Mouse (Mus musculus) megakaryocyte-erythroid progenitor cell, adult 5-6 weeks (primary cell): Measurements from ENCODE around the gene Sik3. TPM values are rescaled to one million over a fixed set of nuclear protein-coding genes. Genes with fewer than 3 reads are reported as not detected.
A peak's percentile ranks its signal among the peaks of the same experiment; 100 is the strongest.
"Not testable (repeated sequence)": the region's sequence is repeated elsewhere in the genome, so short reads cannot be mapped to it uniquely, and the experiment has no call there.

Experiments
- ATAC-seq: replicated peaks from 2 replicates; pipeline ENCODE4 v1.8.0; 2016; ENCODE audit warnings: mild to moderate bottlenecking, inconsistent platforms; ENCODE audit not compliant: severe bottlenecking, poor library complexity, low FRiP score, low TSS enrichment
- total RNA-seq, 2 experiments: library from RNA; stranded (forward) in 1 of 2; stranded (reverse) in 1 of 2; fragments of 200-1000, 215-1000 nt in 1 of 2; fragments of >200 nt in 1 of 2; fragmentation: Nextera tagmentation in 1 of 2; gene quantifications; 2 replicates each; pipeline ENCODE4 v1.2.3; 2014 to 2017

The Sik3 gene
- total RNA-seq, 2 experiments from 2014 or later = 16.6 to 23.8 TPM

DNA sequence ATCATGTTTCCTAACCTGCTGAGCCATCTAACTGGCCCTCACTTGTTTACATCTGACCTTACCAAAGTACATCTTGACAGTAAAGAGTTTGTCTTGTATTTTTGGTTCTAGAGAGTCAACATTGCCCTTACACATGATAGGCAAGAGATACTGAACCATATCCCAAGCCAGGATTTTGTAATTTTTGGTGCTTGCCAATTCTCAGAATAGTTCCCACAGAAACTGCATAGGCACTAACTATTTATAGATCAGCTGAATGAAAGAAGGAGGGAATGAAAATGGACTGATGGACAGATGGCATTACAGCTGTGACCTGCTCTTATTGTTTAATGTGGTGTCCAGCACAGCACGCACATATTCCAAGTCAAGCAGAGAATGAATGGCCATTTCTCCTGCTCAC, 128.2 kb downstream of the Sik3 start:
- no peak for ATAC-seq

DNA sequence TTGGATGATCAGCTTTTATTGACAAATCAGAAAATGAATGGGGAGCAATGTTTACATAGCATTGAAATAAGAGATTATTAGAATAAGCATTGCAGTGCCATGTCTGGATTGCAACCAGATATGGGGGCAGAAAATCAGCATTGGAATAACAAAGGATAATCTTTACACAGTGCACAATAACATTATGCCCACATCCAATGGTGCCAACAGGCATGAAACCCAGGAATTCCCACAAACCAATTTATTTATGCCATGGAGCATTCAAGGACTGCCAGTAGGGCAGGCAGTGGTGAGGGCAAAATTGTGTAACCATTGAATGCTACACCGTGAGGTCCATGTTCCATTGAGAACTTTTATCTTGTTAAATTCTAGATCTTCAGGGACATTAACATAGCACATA, 129.4 kb downstream of the Sik3 start:
- ATAC-seq = no peak

DNA sequence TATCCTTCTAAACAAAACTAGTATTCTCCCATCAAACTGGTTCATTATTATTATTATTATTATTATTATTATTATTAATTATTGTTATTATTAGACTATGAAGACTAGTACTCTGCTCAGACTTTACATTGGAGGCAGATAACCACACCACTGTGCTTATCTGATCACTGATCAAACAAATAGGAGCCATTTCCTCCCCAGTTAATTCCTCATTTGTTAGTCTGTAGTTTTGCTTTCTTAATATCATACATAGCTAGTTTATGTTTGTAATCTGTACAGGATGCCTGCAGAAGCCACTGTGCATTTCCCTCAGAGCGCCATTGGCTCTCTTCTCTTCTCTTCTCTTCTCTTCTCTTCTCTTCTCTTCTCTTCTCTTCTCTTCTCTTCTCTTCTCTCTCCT, 129.9 kb downstream of the Sik3 start:
- ATAC-seq = no peak

DNA sequence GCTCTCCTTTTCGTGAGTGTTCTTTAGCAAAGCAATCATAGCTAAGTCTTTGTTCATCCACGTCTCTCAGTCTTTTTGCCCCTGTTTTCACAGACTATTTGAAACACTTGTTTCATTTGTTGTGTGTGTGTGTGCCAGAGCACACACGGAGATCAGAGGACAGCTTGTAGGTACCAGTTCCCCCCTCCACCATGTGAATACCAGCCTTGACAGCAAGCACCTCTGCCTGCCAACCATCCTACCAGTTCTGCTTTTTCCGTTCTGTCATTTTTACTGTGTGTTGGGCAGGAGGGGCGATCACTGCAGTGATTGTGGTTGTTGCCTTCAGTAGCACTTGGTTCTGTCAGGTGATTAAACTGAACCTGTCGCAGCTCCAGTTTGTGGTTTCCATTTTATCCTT, 132.4 kb downstream of the Sik3 start:
- ATAC-seq = no peak

DNA sequence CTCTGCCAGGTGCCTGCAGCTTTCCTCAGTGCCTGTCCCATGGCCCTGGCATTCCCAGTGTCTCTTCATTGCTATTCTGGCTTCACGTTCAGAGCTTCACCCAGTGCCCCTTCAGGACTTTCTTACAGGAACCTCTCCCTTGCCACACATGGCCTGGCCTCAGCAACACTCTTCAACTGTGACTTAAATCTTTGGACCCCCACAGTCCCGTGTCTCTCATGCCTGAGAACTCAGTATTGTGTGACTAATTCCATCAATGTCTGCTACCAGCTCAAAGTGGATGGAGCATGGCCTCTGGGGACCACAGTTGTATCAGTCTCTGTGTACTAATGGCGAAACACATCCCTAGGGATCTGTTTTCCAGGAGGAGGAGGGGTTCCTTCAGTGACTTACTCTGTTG, 133.8 kb downstream of the Sik3 start:
- ATAC-seq = no peak

DNA sequence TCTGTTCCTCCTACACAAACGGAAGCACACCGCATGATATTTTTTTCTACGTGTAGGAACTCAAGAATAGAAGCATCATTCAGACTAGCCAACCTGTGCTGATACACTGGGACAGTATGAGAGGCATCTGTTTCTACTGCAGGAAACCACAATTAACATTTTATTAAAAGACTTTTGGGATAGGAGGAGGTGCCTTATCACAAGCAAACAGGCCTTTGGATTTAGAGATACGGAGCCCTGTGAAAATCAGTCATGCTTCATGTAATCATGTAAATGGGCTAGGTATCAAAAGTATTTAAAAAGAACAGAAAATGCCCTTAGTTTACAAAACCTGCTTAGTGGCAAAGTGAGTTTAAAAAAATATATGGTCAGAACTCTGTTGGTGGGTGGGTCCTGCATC, 136.1 kb downstream of the Sik3 start:
- ATAC-seq = peak; percentile 58

DNA sequence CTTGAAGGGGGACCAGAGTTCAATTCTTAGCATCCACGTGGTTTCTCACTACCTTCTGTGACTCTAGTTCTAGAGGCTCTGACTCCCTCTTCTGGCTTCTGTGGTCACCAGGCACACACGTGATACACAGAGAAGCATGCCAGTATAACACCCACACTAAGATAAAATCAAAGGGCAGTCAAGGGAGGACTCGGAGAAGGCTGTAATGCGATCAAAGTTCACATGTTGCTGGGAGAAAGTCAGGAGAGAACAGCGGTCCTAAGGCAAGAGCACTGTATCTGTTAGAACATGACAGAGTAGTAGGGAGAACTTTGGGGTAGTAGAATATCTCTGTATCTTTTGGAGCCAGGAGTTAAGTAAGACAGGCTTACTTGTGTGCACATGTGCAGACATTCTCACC, 136.8 kb downstream of the Sik3 start:
- no peak; the same call in 1 of the 2 replicates for ATAC-seq

DNA sequence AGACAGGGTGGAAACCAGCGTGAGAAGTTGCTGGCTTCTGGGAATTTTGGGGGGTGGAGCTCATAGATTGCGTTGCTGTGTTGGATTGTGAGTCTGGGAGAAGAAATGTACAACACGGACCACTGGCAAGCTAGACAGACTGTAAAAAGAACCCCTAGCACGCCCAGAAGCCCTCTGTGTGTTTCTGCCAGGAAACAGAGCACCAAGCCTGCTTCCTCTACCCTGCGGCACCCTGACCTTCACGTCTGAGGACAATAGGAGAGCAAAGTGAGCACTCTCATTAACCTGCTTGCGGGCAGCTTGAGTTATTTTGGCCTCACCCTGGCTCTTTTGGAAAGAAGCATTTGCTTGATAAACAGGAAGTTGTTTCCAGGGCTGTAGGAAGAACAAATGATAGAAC, 137.5 kb downstream of the Sik3 start:
- ATAC-seq = no peak

DNA sequence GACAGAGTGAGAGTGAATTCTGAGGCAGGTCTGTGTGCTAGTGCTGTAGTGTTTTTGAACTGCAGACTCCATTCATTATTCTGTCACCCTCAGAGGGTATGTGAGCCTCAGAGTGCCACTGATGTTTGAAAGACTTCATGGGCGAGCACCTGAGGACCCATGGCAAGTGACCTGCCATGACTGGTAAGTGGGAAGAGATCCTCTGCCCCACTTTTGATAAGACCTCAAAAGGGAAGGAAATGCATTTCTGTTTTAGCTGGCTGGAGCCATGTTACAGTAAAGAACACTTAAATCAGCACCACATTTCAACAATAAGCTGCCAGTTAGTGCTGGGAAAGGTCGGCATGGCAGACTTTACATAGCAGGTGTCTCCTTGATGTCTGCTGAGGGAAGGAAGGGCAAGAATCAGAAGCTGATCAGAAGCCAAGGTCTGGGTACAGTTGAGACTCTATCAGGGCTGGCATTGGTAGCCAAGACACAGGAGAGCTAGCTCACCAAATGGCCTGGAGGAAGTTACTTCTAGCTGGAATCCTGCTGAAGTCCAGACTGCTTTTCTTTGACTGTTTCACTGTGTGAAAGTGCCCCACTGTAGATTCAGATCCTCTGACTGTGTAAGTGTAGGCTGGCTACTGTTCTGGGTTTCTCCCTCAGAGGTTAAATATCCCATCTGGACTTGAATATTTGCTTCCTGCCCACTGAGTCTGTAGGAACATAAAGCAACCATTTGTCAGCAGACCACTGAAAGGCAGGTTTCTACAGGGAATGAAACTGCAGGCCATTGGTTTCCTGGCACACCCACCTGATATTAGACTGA, 138.5 kb downstream of the Sik3 start:
- no peak for ATAC-seq

DNA sequence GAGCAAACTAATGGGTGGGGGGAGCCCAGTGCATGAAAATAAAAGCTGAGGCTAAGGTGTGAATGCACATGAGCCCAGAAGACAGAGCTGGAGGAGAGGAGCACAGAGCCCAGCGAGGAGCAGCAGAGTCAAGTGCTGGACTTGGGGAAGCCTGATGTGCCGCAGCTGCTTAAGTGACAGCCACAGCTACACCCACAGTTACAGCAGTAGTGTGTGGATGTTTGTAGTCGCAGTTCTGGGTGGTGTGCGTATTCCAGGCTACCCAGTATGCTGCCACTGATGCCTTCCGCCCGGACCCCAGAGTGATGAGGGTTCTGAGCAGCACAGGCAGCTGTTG, 139.1 kb downstream of the Sik3 start:
- ATAC-seq = no peak

DNA sequence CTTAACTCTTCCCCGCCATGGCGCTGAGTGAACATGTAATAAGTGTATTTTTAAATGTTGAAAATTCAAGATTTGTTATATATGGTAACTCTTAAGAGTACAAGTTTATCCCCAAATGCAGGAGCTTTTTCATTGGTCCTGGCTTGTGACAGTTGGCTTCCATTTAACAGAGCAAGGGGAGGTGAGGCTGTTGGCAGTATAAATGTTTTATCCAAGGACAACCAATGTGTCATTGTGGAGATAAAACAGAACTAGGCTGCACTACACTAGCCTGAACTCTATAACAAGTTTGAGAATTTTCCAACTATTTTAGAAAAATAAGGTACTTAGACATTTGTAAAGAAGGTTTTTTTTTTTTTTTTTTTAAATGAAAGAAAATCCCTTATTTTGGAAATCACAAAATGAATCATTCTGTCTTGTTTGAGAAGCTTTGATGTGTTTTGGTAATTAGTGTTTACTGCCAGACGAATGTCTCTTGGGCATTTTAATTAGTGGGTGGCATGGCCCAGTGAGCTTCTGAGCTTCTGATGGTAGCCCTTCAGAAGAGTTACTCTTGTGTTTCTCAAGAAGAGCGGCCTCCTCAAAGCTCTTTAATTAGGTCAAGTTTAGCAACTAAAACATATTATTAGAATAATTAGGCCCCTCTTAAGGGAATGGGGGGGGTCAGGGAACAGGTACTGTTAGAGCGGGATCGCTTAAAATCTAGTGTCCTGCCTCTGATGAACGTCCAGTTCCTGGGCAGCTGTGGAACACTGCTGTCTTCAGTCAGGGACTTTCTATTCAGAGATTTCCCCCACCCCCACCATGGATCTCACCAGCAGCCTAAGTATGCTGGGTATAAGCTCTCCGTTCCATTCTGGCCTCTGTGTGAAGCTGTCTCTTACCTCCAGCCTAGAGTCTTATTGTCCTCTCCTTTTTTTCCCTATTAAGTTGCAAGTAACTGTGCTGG, 139.7 kb downstream of the Sik3 start:
- no peak for ATAC-seq

DNA sequence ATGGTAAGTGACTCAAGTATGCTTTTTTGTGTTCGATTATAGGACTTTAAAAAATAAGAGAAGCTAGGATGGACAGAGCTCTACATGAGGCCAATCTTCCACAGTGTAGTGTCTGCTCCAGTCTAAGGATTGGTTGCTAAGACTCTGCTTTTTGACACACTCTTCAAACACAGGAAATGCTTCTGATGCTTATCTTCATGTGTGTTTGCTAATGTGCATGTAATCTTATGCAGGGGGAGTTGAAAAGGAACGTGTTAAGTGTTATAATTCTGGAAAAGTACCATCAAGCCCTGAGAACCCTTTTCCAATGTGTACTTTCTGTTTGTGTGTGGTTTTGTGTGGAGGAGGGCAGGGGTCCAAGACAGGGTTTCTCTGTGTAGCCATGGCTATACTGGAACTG, 141.8 kb downstream of the Sik3 start:
- ATAC-seq = no peak

DNA sequence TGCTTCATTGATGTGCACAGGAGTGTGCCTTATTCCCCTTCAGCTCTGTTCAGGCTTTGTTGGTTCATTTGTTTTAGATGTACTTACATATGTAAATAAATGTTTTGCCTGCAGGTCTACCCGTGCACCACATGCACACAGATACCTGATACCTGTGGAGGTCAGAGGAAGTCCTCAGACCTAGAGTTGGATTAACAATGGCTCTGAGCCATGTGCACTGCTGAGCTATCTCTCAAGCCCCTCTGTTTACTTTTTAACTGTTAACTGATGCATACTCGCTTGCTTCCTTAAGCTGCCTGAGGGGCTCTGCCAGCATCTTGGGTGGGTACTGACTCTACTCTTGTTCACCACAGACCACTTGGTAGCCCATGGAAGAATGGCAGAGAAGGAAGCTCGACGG, 142.4 kb downstream of the Sik3 start:
- ATAC-seq = no peak

DNA sequence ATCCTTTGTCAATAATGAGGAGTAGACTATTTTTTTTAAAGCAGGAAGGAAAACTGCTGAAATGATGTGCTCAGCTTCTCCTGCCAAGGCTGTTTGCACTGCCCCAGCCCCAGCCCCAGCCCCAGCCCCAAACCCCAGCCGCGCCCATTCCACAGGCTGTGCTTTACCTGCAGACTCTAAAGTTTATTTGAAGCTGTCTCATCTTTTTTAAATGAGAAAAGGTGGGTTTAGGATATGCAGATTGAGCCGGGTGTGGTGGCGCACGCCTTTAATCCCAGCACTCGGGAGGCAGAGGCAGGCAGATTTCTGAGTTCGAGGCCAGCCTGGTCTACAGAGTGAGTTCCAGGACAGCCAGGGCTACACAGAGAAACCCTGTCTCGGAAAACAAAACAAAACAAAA, 143.2 kb downstream of the Sik3 start:
- not testable (repeated sequence) for ATAC-seq

DNA sequence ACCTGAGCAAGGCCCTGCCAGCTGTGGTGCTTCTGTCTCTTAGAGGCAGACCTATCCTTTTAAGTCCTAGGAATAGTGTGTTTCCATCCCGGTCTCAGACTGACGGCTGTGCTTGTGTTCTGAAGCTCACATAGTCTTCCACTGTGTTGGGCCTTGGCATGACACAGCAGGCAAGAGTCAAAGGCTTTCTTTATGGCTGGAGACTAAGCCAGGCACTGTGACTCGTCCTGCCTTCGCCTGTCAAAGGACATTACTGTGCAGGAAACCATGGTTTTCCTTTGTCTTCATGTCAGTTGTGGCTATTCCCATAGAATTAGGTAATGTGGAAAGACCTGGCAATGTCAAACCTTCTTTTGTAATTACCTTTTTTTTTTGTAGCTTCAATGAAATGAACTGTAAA, 144.1 kb downstream of the Sik3 start:
- no peak for ATAC-seq

DNA sequence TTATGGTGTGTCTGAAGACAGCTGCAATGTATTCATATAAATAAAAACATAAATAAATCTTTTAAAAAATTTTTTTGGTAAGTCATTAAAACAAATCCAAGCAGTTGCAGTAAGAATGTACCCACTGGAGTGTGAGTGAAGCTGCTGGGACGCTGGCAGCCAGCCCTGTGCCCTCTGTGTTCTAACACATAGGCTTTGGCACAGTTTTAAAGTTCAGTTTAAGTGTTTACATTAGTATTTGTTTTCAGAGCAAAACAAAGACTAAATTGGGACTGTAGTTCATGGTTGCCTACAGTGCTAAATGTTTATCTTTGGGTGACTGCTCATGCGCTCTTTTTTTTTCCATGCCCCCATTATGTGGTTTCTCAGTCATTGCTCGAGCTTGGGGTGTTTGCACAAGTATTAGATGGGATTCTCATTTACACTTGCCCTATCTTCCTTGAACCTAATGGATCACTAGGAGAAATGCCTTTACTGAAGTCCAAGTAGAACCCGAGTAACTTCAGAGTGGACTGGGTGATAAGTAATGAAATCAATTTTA, 145.7 kb downstream of the Sik3 start:
- ATAC-seq = no peak

DNA sequence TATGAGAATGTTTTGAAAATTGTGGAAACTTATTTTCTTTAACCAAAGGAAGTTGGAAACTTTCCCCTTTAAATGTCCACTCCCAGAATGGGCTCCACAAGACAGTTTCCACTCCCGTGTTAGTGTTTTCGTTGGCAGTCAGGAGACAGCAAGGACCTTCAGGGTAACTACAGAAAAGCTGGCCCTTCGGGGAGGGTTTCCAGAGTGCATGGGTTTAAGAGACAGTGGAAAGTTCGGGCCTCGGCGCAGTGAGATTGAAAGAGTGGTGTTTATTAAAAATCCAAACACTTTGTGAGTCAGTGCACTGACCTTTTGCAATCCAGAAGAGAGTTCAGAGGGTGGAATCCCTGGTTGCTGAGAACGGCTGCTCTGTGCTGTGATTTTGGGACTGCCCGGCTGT, 150.8 kb downstream of the Sik3 start:
- ATAC-seq = no peak

DNA sequence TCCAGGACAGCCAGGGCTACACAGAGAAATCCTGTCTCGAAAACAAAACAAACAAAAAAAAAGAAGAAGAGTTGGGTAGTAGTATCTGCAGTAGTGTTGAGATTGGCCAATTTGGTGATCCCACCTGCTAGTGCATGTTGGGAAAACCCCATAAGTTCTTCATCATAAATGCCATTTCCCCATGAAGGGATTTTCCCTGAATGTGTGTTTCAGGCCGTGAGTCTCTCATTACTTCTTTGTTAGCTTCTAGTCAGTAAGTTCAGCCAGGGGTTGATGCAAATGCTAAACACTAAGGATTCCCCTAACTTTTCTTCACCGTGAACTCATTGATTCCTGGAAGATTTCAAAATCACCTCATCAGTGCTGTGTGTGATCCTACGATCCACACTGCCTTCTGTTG, 156.2 kb downstream of the Sik3 start:
- no peak for ATAC-seq

DNA sequence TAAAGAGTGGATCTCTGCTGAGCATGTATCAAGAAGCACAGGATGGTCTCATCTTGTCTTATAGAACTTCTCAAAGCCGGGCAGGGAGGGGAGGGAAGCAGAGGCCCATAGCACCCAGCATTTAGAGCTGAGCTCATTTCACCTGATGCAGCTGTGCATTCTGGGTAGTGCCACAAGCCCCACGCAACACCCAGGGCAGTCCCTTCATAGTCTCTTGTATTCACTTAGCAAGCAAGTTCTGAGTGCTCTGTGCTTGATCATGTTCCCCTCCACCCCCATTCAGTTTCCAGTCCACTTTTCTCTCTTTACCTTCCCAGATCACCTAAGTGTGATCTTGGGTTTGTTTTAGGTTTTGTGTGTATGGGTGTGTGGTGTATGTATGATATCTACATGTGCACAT, 159.6 kb downstream of the Sik3 start:
- ATAC-seq = no peak

DNA sequence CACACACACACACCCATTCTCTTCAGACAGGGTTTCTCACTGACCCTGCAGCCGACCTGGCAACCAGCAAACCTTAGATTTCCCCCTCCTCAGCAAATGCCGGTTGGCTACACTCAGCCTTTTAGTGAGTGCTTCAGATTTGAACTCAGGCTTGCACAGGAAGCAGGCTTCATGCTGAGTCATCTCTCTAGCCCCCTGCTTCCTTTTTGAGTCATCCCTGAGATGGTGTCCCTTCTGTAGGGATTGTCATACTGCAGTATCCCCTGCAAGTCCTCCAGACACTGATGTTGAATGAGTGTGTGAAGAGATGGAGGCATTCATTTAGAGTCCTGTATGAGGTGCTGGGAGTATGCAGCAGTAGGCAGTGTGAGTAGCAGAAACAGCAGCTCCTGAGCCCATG, 160.3 kb downstream of the Sik3 start:
- ATAC-seq = no peak

DNA sequence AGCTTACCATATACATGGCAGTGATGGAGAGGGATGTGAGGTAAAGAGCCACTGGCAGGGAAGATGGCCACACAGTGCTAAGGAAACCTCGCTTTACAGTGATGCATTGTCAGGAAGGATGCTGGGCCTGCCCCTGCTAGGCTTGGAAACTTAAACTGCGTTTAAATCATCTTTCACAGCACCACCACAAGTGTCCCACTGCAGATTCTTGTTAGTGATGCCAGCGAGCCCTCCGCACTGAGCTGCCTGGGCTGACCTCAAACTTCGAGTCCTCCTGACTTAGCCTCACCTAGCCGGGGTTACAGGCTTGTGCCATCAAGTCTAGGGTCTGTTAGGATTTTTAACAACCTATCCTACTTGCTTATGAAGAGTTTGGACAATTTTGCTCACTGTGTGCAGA, 161.3 kb downstream of the Sik3 start:
- ATAC-seq = no peak
